Mouse (Mus musculus) lung, postnatal 0 days (tissue): ENCODE data around the gene Osbp. TPM values are rescaled to one million over a fixed set of nuclear protein-coding genes. Genes with fewer than 3 reads are reported as not detected.
A peak's percentile ranks its signal among the peaks of the same experiment; 100 is the strongest.

Experiments used
- ATAC-seq: fragments of 200-750 bp; cut with Nextera tagmentation; 2 replicates; pipeline ENCODE4 v1.8.0; 2017; ENCODE audit warnings: moderate library complexity
- DNase-seq: peaks from one replicate; pipeline ENCODE4 v3.0.0-alpha.2; 2016; ENCODE audit warnings: low spot score
- H3K27ac ChIP-seq: fragments of 300-500 bp; sonication (generic); 2 replicates; pipeline ENCODE4 v1.5.1; 2014; ENCODE audit warnings: antibody characterized with exemption, mild to moderate bottlenecking, low read length, mixed read lengths
- H3K27me3 ChIP-seq: fragments of 300-500 bp; sonication (generic); replicated peaks from 2 replicates; pipeline ENCODE4 v1.6.1; 2014; ENCODE audit warnings: low read length, mixed read lengths; ENCODE audit not compliant: insufficient read depth
- H3K36me3 ChIP-seq: fragments of 300-500 bp; sonication (generic); 2 replicates; pipeline ENCODE4 v1.6.1; 2014; ENCODE audit warnings: low read length, mixed read lengths; ENCODE audit not compliant: insufficient read depth
- H3K4me1 ChIP-seq: fragments of 300-500 bp; sonication (generic); 2 replicates; pipeline ENCODE4 v1.6.1; 2014; ENCODE audit warnings: antibody characterized with exemption, low read depth, low read length, mixed read lengths; ENCODE audit not compliant: insufficient read depth
- H3K4me2 ChIP-seq: fragments of 300-500 bp; sonication (generic); replicated peaks from 2 replicates; pipeline ENCODE4 v1.6.1; 2014; ENCODE audit warnings: low read depth, mild to moderate bottlenecking, low read length, moderate library complexity, mixed read lengths
- H3K4me3 ChIP-seq: fragments of 300-500 bp; sonication (generic); 2 replicates; pipeline ENCODE4 v1.5.1; 2014; ENCODE audit warnings: low read depth, low read length
- H3K9ac ChIP-seq: fragments of 300-500 bp; sonication (generic); replicated peaks from 2 replicates; pipeline ENCODE4 v1.6.1; 2014; ENCODE audit warnings: low read depth, mild to moderate bottlenecking
- H3K9me3 ChIP-seq: fragments of 300-500 bp; sonication (generic); 2 replicates; pipeline ENCODE4 v1.6.1; 2016; ENCODE audit warnings: low read length, mixed read lengths
- CTCF ChIP-seq: IDR thresholded peaks from 2 replicates; pipeline ENCODE4 v1.5.1; 2016; ENCODE audit warnings: antibody characterized with exemption, mild to moderate bottlenecking
- EP300 ChIP-seq: IDR thresholded peaks from 2 replicates; pipeline ENCODE4 v1.6.1; 2016; ENCODE audit warnings: antibody characterized with exemption, mild to moderate bottlenecking, control low read depth
- whole genome bisulfite sequencing: fragments of 180-500 bp; shearing (Covaris S2); extraction: QIAGEN DNeasy Blood & Tissue Kit; methylation state at CpG from one replicate; pipeline ENCODE4 v1.1.7; 2014; 5-methylcytosine and 5-hydroxymethylcytosine counted together
- polyA plus RNA-seq: library from polyadenylated mRNA; unstranded; fragments of >200 nt; fragmentation: Nextera tagmentation; extraction: Ambion mirVana; gene quantifications from 2 replicates; pipeline ENCODE4 v1.2.1, GENCODE M21; 2015

Gene Osbp
- polyA plus RNA-seq, 1 experiment from 2014 or later: 4.6 TPM

- peaks cover 11% of the 10 kb centered on the region; the same call in 1 of the 2 replicates for H3K4me1 ChIP-seq
- peak overlapping the region; percentile 94 for H3K4me2 ChIP-seq
- peaks cover 7% of the 10 kb centered on the region; the same call in 1 of the 2 replicates for H3K36me3 ChIP-seq
- TF ChIP-seq CTCF (no peak), EP300 (no peak)
- no peaks in the 10 kb centered on the region for H3K9me3 ChIP-seq
- WGBS: 0% methylated on average over 15 of the region's 18 CpGs
- ATAC-seq (no peak), DNase-seq (peak; percentile 68)
- H3K4me3 ChIP-seq: peak overlapping the region; percentile 73
- H3K9ac ChIP-seq: peak overlapping the region; percentile 77
- no peaks in the 10 kb centered on the region for H3K27me3 ChIP-seq
- peak overlapping the region; percentile 91 for H3K27ac ChIP-seq
Measured at GRCm38 (mm10) chr19:11966201-11966636, 478 bp downstream of the Osbp start.

DNA sequence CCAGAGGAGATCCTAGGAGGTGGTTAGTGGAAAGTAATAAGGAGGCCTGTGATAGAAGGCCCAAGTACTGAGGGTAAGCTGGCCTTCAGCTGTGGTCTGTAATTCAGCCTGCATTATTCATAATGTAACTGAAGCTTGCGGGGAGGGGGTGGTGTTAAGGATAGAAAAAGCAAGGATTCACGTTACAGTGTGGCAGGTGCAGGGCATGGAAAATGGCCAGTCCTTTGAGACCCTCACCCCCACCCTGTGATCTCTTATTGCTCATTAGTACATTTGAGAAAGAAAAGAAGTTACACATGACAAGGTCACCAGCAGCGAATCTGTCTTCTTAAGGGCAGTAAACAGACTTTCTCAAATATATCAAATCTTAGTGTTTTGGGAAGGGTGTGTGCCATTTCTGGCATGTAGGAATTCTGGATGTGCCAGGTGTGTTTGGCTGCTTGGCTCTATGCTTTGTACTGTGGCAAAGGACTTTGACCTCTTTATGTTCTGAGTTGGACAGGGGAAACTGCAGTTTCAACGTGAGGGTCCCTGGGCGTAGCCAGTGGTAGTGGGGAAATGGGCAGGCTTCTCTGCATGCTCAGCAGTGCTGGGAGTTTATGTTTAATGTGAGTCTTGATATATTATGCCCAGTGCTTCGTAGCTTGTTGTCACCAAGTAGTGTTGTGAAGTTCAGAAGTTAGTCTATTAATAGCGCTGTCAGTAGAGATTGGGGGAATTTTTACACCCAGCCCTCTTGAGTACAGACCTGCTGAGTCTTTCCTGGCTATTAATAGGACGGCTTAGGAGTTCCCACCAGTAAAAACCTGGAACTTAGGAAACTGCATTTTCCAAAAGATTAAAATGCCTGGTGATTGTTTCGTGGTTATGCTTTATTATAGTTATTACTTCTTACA is 3.7 kb downstream of the Osbp start:
- Histone ChIP-seq H3K4me1 (peaks cover 11% of the 10 kb centered on the region; the same call in 1 of the 2 replicates), H3K9me3 (no peaks in the 10 kb centered on the region), H3K36me3 (peaks cover 27% of the 10 kb centered on the region), H3K9ac (no peak overlapping the region), H3K27ac (no peak overlapping the region), H3K4me3 (no peak overlapping the region), H3K4me2 (no peak overlapping the region), H3K27me3 (no peaks in the 10 kb centered on the region)
- ATAC-seq: no peak
- 78% methylated on average over 9 of the region's 9 CpGs for WGBS
- no peak for DNase-seq
- TF ChIP-seq CTCF: no peak
- no peak for TF ChIP-seq EP300

DNA sequence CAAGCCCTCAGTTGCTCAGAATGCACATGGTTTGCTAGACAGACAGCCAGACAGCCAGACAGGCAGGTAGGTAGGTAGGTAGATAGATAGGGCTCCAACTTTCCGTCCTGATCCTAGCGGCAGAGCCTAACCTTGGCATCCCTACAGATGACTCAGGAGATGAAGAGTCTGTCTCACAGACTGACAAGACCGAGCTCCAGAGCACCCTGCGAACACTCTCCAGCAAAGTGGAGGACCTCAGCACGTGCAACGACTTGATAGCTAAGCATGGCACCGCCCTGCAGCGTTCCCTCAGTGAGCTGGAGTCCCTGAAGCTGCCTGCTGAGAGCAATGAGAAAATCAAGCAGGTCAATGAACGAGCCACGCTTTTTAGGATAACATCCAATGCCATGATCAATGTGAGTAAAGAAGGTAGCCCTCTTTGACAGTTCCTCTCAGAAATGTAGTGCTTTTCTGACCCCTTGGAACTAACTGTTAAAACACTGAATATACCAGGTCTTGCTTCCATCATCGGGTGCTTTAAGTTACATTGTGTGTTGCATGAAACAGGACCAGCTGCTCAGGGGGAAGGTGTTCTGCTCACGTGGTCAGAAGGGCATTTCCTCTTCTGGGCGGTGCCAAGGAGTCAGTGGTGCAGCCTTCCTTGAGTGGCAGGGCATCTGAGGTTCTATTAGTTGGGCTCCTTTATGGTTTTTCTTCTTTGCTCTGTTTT is 7.9 kb downstream of the Osbp start:
- Histone ChIP-seq H3K9ac (no peak overlapping the region), H3K27me3 (no peaks in the 10 kb centered on the region), H3K9me3 (no peaks in the 10 kb centered on the region), H3K27ac (peak overlapping the region; percentile 20), H3K4me1 (peaks cover 6% of the 10 kb centered on the region; the same call in 1 of the 2 replicates), H3K4me2 (no peak overlapping the region), H3K36me3 (peaks cover 46% of the 10 kb centered on the region), H3K4me3 (no peak overlapping the region)
- DNase-seq (no peak), ATAC-seq (peak; percentile 83)
- WGBS: 70% methylated on average over 13 of the region's 13 CpGs
- TF ChIP-seq CTCF (no peak), EP300 (no peak)

- no peaks in the 10 kb centered on the region for H3K9me3 ChIP-seq
- peaks cover 6% of the 10 kb centered on the region; the same call in 1 of the 2 replicates for H3K4me1 ChIP-seq
- ATAC-seq (peak; percentile 96), DNase-seq (peak; percentile 88)
- 64% methylated on average over 2 of the region's 2 CpGs for WGBS
- no peak overlapping the region for H3K4me2 ChIP-seq
- H3K27ac ChIP-seq: peak overlapping the region; percentile 59; the same call in 1 of the 2 replicates
- no peak overlapping the region for H3K9ac ChIP-seq
- no peak overlapping the region for H3K4me3 ChIP-seq
- peaks cover 50% of the 10 kb centered on the region for H3K36me3 ChIP-seq
- TF ChIP-seq CTCF (no peak), EP300 (peak; percentile 78)
- no peaks in the 10 kb centered on the region for H3K27me3 ChIP-seq
Measured at GRCm38 (mm10) chr19:11974223-11974540, 8.4 kb downstream of the Osbp start.

DNA sequence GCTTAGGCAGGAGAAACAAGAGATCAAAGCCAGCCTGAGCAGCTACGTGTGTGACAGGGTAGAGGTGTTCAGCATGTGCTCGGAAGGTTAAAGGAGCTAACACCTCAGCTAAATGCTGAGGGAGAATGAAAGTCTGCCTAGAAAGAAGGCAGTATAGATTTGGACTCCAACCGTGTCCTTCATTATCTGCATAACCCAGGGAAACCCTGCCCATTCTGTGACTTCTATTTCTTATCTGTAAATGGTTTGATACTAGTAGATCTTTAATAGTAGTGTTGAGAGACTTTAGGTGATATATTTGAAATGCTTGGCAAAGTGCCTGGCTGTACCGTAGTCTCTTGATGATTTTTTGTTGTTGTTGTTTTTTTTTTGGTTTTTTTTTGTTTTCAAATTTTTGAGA is 9.9 kb downstream of the Osbp start:
- H3K27me3 ChIP-seq: no peaks in the 10 kb centered on the region
- 84% methylated on average over 4 of the region's 4 CpGs for WGBS
- no peak overlapping the region for H3K4me3 ChIP-seq
- H3K4me1 ChIP-seq: peaks cover 6% of the 10 kb centered on the region; the same call in 1 of the 2 replicates
- DNase-seq: no peak
- H3K27ac ChIP-seq: no peak overlapping the region
- TF ChIP-seq CTCF (no peak), EP300 (no peak)
- no peak overlapping the region for H3K9ac ChIP-seq
- ATAC-seq: no peak
- H3K4me2 ChIP-seq: no peak overlapping the region
- peaks cover 51% of the 10 kb centered on the region for H3K36me3 ChIP-seq
- no peaks in the 10 kb centered on the region for H3K9me3 ChIP-seq

- Histone ChIP-seq H3K4me3 (no peak overlapping the region), H3K27me3 (no peaks in the 10 kb centered on the region), H3K36me3 (peaks cover 44% of the 10 kb centered on the region), H3K9me3 (no peaks in the 10 kb centered on the region), H3K4me2 (no peak overlapping the region), H3K4me1 (peaks cover 6% of the 10 kb centered on the region; the same call in 1 of the 2 replicates), H3K27ac (0 out of 2 replicates have a peak overlapping the region, but pooled peaks have one; percentile 27), H3K9ac (no peak overlapping the region)
- DNase-seq (peak; percentile 39), ATAC-seq (peak; percentile 10; the same call in 1 of the 2 replicates)
- WGBS: 69% methylated on average over 5 of the region's 5 CpGs
- no peak for TF ChIP-seq CTCF
- no peak for TF ChIP-seq EP300
Measured at GRCm38 (mm10) chr19:11977363-11977762, 11.6 kb downstream of the Osbp start.
